In genomic region chr9:71408946-71409345, GRCm38 (mm10) we compare ENCODE assay signal across 13 mouse cellular contexts.
"Had no signal": no experiment of that assay in that cellular context is flagged by ENCODE, and none has a peak within 500 bp of the region (broad histone marks: within the 10 kb centered on the region; RNA-seq: fewer than 3 reads in every experiment).

No protein-coding gene starts in this region.

- DNase-seq: kidney, postnatal 10 days; kidney, postnatal 4 days; left cerebral cortex, postnatal 4 days; lung, adult 18-20 months; right cerebral cortex, postnatal 4 days; thymus, postnatal 36 days had no signal

- H3K4me1 ChIP-seq: limb, embryonic 13.5 days; stomach, embryonic 15.5 days had no signal

- H3K9me3 ChIP-seq: neural tube, embryonic 15.5 days; stomach, embryonic 15.5 days had no signal

- H3K4me3 ChIP-seq: layer of hippocampus, adult 2 months; limb, embryonic 13.5 days; myocyte; neural tube, embryonic 15.5 days; stomach, embryonic 15.5 days had no signal

- H3K36me3 ChIP-seq: limb, embryonic 13.5 days; neural tube, embryonic 15.5 days; stomach, embryonic 15.5 days had no signal

- H3K4me2 ChIP-seq: limb, embryonic 13.5 days; midbrain, embryonic 11.5 days; neural tube, embryonic 15.5 days; stomach, embryonic 15.5 days had no signal

- H3K9ac ChIP-seq: limb, embryonic 13.5 days; liver, embryonic 14.5 days; neural tube, embryonic 15.5 days; stomach, embryonic 15.5 days had no signal

- H3K27me3 ChIP-seq: neural tube, embryonic 15.5 days; stomach, embryonic 15.5 days had no signal

- H3K27ac ChIP-seq: layer of hippocampus, adult 2 months; limb, embryonic 13.5 days; liver, embryonic 14.5 days; neural tube, embryonic 15.5 days; stomach, embryonic 15.5 days had no signal
